In the genomic region with DNA sequence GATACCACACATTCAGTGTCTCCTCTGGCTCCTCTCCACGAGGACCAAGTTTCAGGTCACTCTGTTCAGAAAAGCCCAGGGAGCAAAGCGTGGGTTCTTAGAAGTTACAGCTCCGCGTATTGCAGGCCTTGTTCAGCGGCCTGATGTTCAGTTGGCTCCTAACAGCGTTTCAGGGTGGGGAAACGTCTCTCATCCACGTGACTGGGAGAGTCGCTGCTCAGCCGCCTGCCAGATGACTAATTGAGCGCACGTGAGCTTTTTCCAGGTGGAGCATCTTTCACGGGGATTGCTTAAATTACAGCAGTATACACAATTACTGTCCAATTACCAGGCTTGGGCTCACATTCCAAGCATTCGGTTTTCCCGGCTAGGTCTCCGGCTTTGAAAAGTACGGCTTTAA, we compare ENCODE assay signal across 11 mouse cellular contexts.
A peak's percentile ranks its signal among the peaks of the same experiment; 100 is the strongest.
DNase-seq lines count a peak whose midpoint lies in the region; ATAC-seq lines count a peak whose summit lies in the region.
"Had no signal": no experiment of that assay in that cellular context is flagged by ENCODE, and none has a peak within 500 bp of the region (broad histone marks: within the 10 kb centered on the region; RNA-seq: fewer than 3 reads in every experiment).

No protein-coding gene starts in this region.

- H3K9ac ChIP-seq in forebrain, embryonic 14.5 days (ENCODE audit: low read length) = no peak overlapping the region
- no peak overlapping the region for H3K9ac ChIP-seq in midbrain, embryonic 11.5 days (ENCODE audit: low read length)
- H3K9ac ChIP-seq in embryonic facial prominence, embryonic 13.5 days = no peak overlapping the region
- H3K9ac ChIP-seq: neural tube, embryonic 13.5 days had no signal

- H3K27me3 ChIP-seq in forebrain, embryonic 14.5 days (replicated peaks; ENCODE audit: control insufficient read depth, insufficient read depth, low read length) = no peaks in the 10 kb centered on the region
- H3K27me3 ChIP-seq in forebrain, embryonic 10.5 days (ENCODE audit: poor library complexity, severe bottlenecking) = no peaks in the 10 kb centered on the region
- no peaks in the 10 kb centered on the region for H3K27me3 ChIP-seq in midbrain, embryonic 11.5 days (ENCODE audit: control insufficient read depth, insufficient read depth, low read length)
- H3K27me3 ChIP-seq in midbrain, embryonic 10.5 days (ENCODE audit: low read depth, poor library complexity, severe bottlenecking) = no peaks in the 10 kb centered on the region
- no peaks in the 10 kb centered on the region for H3K27me3 ChIP-seq in embryonic facial prominence, embryonic 13.5 days
- H3K27me3 ChIP-seq: neural tube, embryonic 13.5 days had no signal

- no peaks in the 10 kb centered on the region for H3K4me1 ChIP-seq in forebrain, embryonic 14.5 days (ENCODE audit: control insufficient read depth, insufficient read depth, low read length)
- peaks cover 16% of the 10 kb centered on the region for H3K4me1 ChIP-seq in forebrain, embryonic 10.5 days
- H3K4me1 ChIP-seq in midbrain, embryonic 11.5 days (ENCODE audit: control insufficient read depth, insufficient read depth, low read length) = no peaks in the 10 kb centered on the region
- 0 out of 2 replicates have a peak, but pooled peaks cover 8% of the 10 kb centered on the region for H3K4me1 ChIP-seq in midbrain, embryonic 10.5 days
- H3K4me1 ChIP-seq in embryonic facial prominence, embryonic 13.5 days = peaks cover 17% of the 10 kb centered on the region

- peak; percentile 75 for DNase-seq in forebrain, embryonic 14.5 days (ENCODE audit: low spot score)
- DNase-seq in forebrain, embryonic 10.5 days (ENCODE audit: extremely low spot score, low spot score) = no peak
- peak; percentile 76 for DNase-seq in midbrain, embryonic 11.5 days (ENCODE audit: low spot score, missing footprints)
- no peak for DNase-seq in midbrain, embryonic 10.5 days (ENCODE audit: low spot score)
- DNase-seq in retina, embryonic 14.5 days (ENCODE audit: low spot score) = peak; percentile 44
- no peak for DNase-seq in thymus, postnatal 36 days
- no peak for DNase-seq in natural killer cell, adult 2 months (ENCODE audit: low spot score in 2 of 2)
- DNase-seq: heart, postnatal 36 days had no signal

- H3K4me2 ChIP-seq in forebrain, embryonic 14.5 days (ENCODE audit: low read length) = peak overlapping the region; percentile 14; the same call in 1 of the 2 replicates
- H3K4me2 ChIP-seq in midbrain, embryonic 11.5 days = no peak overlapping the region
- H3K4me2 ChIP-seq in embryonic facial prominence, embryonic 13.5 days = peak overlapping the region; percentile 36
- H3K4me2 ChIP-seq: neural tube, embryonic 13.5 days had no signal

- WGBS in forebrain, embryonic 14.5 days = 43% methylated on average over 17 of the region's 17 CpGs
- 78% methylated on average over 17 of the region's 17 CpGs for WGBS in forebrain, embryonic 10.5 days
- WGBS in midbrain, embryonic 11.5 days = 80% methylated on average over 17 of the region's 17 CpGs
- WGBS in midbrain, embryonic 10.5 days = 83% methylated on average over 17 of the region's 17 CpGs
- WGBS in embryonic facial prominence, embryonic 13.5 days = 34% methylated on average over 17 of the region's 17 CpGs

- no peak overlapping the region for H3K4me3 ChIP-seq in forebrain, embryonic 14.5 days (ENCODE audit: low read depth, low read length)
- H3K4me3 ChIP-seq in forebrain, embryonic 10.5 days = no peak overlapping the region
- H3K4me3 ChIP-seq in midbrain, embryonic 11.5 days (ENCODE audit: low read depth, low read length) = no peak overlapping the region
- H3K4me3 ChIP-seq in midbrain, embryonic 10.5 days = no peak overlapping the region
- H3K4me3 ChIP-seq in embryonic facial prominence, embryonic 13.5 days = no peak overlapping the region
- H3K4me3 ChIP-seq: neural tube, embryonic 13.5 days had no signal

- no peaks in the 10 kb centered on the region for H3K9me3 ChIP-seq in forebrain, embryonic 14.5 days (replicated peaks; ENCODE audit: control insufficient read depth, low read length)
- H3K9me3 ChIP-seq in forebrain, embryonic 10.5 days = no peaks in the 10 kb centered on the region
- no peaks in the 10 kb centered on the region for H3K9me3 ChIP-seq in midbrain, embryonic 11.5 days (ENCODE audit: control insufficient read depth, low read length)
- H3K9me3 ChIP-seq in midbrain, embryonic 10.5 days (replicated peaks) = no peaks in the 10 kb centered on the region
- no peaks in the 10 kb centered on the region for H3K9me3 ChIP-seq in embryonic facial prominence, embryonic 13.5 days
- H3K9me3 ChIP-seq: neural tube, embryonic 13.5 days had no signal

- peak; percentile 70 for ATAC-seq in forebrain, embryonic 14.5 days
- ATAC-seq in midbrain, embryonic 11.5 days (ENCODE audit: low FRiP score) = no peak
- 0 out of 2 replicates have a peak, but pooled peaks have one; percentile 32 for ATAC-seq in embryonic facial prominence, embryonic 13.5 days (ENCODE audit: insufficient number of reproducible peaks, insufficient read depth, low FRiP score, low TSS enrichment, low read depth)

- H3K36me3 ChIP-seq in forebrain, embryonic 14.5 days (ENCODE audit: control insufficient read depth, insufficient read depth, low read length) = no peaks in the 10 kb centered on the region
- H3K36me3 ChIP-seq in forebrain, embryonic 10.5 days (replicated peaks) = no peaks in the 10 kb centered on the region
- no peaks in the 10 kb centered on the region for H3K36me3 ChIP-seq in midbrain, embryonic 11.5 days (ENCODE audit: control insufficient read depth, insufficient read depth, low read length)
- H3K36me3 ChIP-seq in midbrain, embryonic 10.5 days = no peaks in the 10 kb centered on the region
- no peaks in the 10 kb centered on the region for H3K36me3 ChIP-seq in embryonic facial prominence, embryonic 13.5 days
- H3K36me3 ChIP-seq: neural tube, embryonic 13.5 days had no signal

- H3K27ac ChIP-seq in forebrain, embryonic 14.5 days (ENCODE audit: low read depth, low read length) = no peak overlapping the region
- no peak overlapping the region for H3K27ac ChIP-seq in forebrain, embryonic 10.5 days
- no peak overlapping the region for H3K27ac ChIP-seq in midbrain, embryonic 11.5 days (ENCODE audit: low read depth, low read length)
- no peak overlapping the region for H3K27ac ChIP-seq in midbrain, embryonic 10.5 days (replicated peaks)
- peak overlapping the region; percentile 13; the same call in 1 of the 2 replicates for H3K27ac ChIP-seq in embryonic facial prominence, embryonic 13.5 days
- H3K27ac ChIP-seq: macrophage; neural tube, embryonic 13.5 days had no signal

Comparison
In these comparisons a context has a peak if more than half of its experiments do, and no peak if none do; other contexts are left out.
1. DNase-seq: peak in forebrain, embryonic 14.5 days (single experiment), midbrain, embryonic 11.5 days (single experiment) and retina, embryonic 14.5 days (single experiment); none in forebrain, embryonic 10.5 days (single experiment), midbrain, embryonic 10.5 days (single experiment), thymus, postnatal 36 days (0 of 2) and natural killer cell, adult 2 months (0 of 2).